Mouse (Mus musculus): ENCODE data around the gene Uxs1. TPM values are rescaled to one million over a fixed set of nuclear protein-coding genes. Genes with fewer than 3 reads are reported as not detected.

Gene Uxs1
- polyA plus RNA-seq (2017; shearing (Covaris generic)), result 9.5 TPM

GRCm38 (mm10) chr1:43827763-43828194 is at the start of gene Uxs1:
Gene Uxs1, minus strand, starts transcription at chr1:43827800.

DNA sequence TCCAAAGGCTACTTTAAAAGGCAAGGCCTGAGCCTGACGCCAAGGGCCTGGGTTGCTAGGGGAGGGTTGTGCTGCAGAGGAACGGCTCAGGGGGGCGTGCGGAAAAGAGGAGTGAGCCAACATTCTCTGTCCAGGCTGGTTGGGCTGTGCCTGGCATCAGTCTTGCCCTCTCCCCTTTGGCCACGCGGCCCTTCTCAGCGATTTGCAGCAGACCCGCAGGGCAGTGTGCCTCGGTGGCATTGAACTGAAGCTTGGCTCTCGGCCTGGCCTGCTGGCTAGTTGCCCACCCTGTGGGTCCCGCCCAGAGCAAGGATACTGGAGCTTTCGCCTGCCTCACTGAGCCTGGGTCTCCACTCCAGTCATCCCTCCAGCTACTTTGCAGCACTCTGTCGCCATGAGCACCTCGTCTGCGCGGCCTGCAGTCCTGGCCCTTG is 97.1 kb downstream of the Uxs1 start, which contains the start of gene 1500015O10Rik:
Gene 1500015O10Rik (plus strand): TSS at position 112 of the 434 bp plus-strand sequence.

Other genes starting within 250 kb of the Uxs1 start
- not detected for gene 1500015O10Rik, start 97.2 kb downstream of the Uxs1 start, polyA plus RNA-seq (2017; shearing (Covaris generic))
- gene Tpp2, start 105.8 kb upstream of the Uxs1 start, polyA plus RNA-seq (2017; shearing (Covaris generic)), result 224 TPM
- gene Mettl21c, start 192.2 kb upstream of the Uxs1 start, polyA plus RNA-seq (2017; shearing (Covaris generic)), result 0.55 TPM
- 0.29 TPM for gene Gm8251, start 234.1 kb upstream of the Uxs1 start, polyA plus RNA-seq (2017; shearing (Covaris generic))

Data from naive thymus-derived CD4-positive, alpha-beta T cell, adult 5 months (primary cell).